In genomic region chr2:104034832-104035472, GRCm38 (mm10) we compare ENCODE assay signal across 9 mouse cellular contexts. TPM values are rescaled to one million over a fixed set of nuclear protein-coding genes. Genes with fewer than 3 reads are reported as not detected.
DNase-seq lines count a peak whose midpoint lies in the region; ATAC-seq and TF ChIP-seq lines count a peak whose summit lies in the region.
"Had no signal": no experiment of that assay in that cellular context is flagged by ENCODE, and none has a peak within 500 bp of the region (broad histone marks: within the 10 kb centered on the region; RNA-seq: fewer than 3 reads in every experiment).

No protein-coding gene starts in this region.

- H3K9ac ChIP-seq in lung, postnatal 0 days (replicated peaks; ENCODE audit: low read depth), result no peak overlapping the region
- H3K9ac ChIP-seq: lung, embryonic 15.5 days had no signal

- intact Hi-C loops in heart, postnatal 36 days (cut with DNase I), result loop anchor here (2.0 to 10.0 kb wide), 2 partner anchors 62 to 550 kb away; no protein-coding TSS in a partner anchor

- peak; percentile 82; the same call in 1 of the 2 replicates for TF ChIP-seq CTCF in brain, embryonic 14.5 days (IDR thresholded peaks at IDR 0.05; ENCODE audit: borderline replicate concordance, extremely low read depth, insufficient read depth, insufficient read length)
- peak; percentile 96 for TF ChIP-seq CTCF in lung, postnatal 0 days (IDR thresholded peaks at IDR 0.05)

- H3K9me3 ChIP-seq in heart, embryonic 10.5 days, result no peaks in the 10 kb centered on the region
- no peaks in the 10 kb centered on the region for H3K9me3 ChIP-seq in lung, postnatal 0 days (ENCODE audit: low read length)
- H3K9me3 ChIP-seq: lung, embryonic 15.5 days had no signal

- peaks cover under 1% of the 10 kb centered on the region; the same call in 1 of the 2 replicates for H3K4me1 ChIP-seq in heart, embryonic 10.5 days
- H3K4me1 ChIP-seq in lung, postnatal 0 days (ENCODE audit: insufficient read depth, low read depth, low read length), result no peaks in the 10 kb centered on the region

- no peak for TF ChIP-seq EP300 in lung, postnatal 0 days (IDR thresholded peaks at IDR 0.05)

- no peak for TF ChIP-seq POLR2A in brain, embryonic 14.5 days (IDR thresholded peaks at IDR 0.05; ENCODE audit: borderline replicate concordance, extremely low read depth, insufficient read depth, insufficient read length, poor library complexity, severe bottlenecking)

- DNase-seq in heart, adult 18-20 months, result peak; percentile 68 to 84
- no peak for DNase-seq in heart, embryonic 10.5 days (ENCODE audit: low spot score)
- DNase-seq in brain, embryonic 14.5 days (ENCODE audit: low read depth), result peak; percentile 77
- DNase-seq in heart, postnatal 36 days, result peak; percentile 65 to 70
- peak; percentile 68 for DNase-seq in layer of hippocampus, adult 9-11 months
- DNase-seq in lung, postnatal 0 days (ENCODE audit: low spot score), result peak; percentile 66
- peak; percentile 80 to 82 for DNase-seq in right cerebral cortex, adult 2 months (ENCODE audit: low spot score in 2 of 2)

- no peak overlapping the region for H3K27ac ChIP-seq in heart, embryonic 10.5 days
- no peak overlapping the region for H3K27ac ChIP-seq in lung, postnatal 0 days (ENCODE audit: low read length)
- H3K27ac ChIP-seq: lung, embryonic 15.5 days had no signal

- peak; percentile 86 for ATAC-seq in erythroblast, adult 5-6 weeks (replicated peaks; ENCODE audit: low FRiP score, poor library complexity, severe bottlenecking)
- ATAC-seq in lung, postnatal 0 days, result peak; percentile 38; the same call in 1 of the 2 replicates

- H3K4me2 ChIP-seq in lung, postnatal 0 days (replicated peaks; ENCODE audit: low read depth, low read length), result no peak overlapping the region
- H3K4me2 ChIP-seq: lung, embryonic 15.5 days had no signal

- 31% methylated on average over 3 of the region's 3 CpGs for WGBS in heart, embryonic 10.5 days
- 36% methylated on average over 3 of the region's 3 CpGs for WGBS in lung, postnatal 0 days

- H3K4me3 ChIP-seq in heart, embryonic 10.5 days, result no peak overlapping the region
- no peak overlapping the region for H3K4me3 ChIP-seq in lung, postnatal 0 days (ENCODE audit: low read depth, low read length)
- H3K4me3 ChIP-seq: lung, embryonic 15.5 days had no signal

- peaks cover 52% of the 10 kb centered on the region for H3K36me3 ChIP-seq in heart, embryonic 10.5 days
- peaks cover 8% of the 10 kb centered on the region; the same call in 1 of the 2 replicates for H3K36me3 ChIP-seq in lung, postnatal 0 days (ENCODE audit: insufficient read depth, low read length)

- no peaks in the 10 kb centered on the region for H3K27me3 ChIP-seq in heart, embryonic 10.5 days (ENCODE audit: insufficient read depth, poor library complexity, severe bottlenecking)
- no peaks in the 10 kb centered on the region for H3K27me3 ChIP-seq in lung, postnatal 0 days (replicated peaks; ENCODE audit: insufficient read depth, low read length)
- H3K27me3 ChIP-seq: lung, embryonic 15.5 days had no signal

RNA-seq across cellular contexts. Expression of gene 4931422A03Rik, which starts 6.8 kb away (rescaled TPM):
- not detected for total RNA-seq in heart, adult 18-20 months (2021)
- 1.5 and 1.9 TPM in 2 replicates for polyA plus RNA-seq in heart, embryonic 10.5 days (2016; fragmentation: Nextera tagmentation; extraction: Ambion mirVana)
- 0.08 TPM in 1 of 2 replicates, not detected in the other for polyA plus RNA-seq in brain, embryonic 14.5 days (2012; rRNA removed)
- total RNA-seq in erythroblast, adult 5-6 weeks (2015; ENCODE audit: low replicate concordance), result 6.1 and 10.4 TPM in 2 replicates
- not detected in 2 replicates for total RNA-seq in erythroblast, adult 5-6 weeks (2017; ENCODE audit: low replicate concordance)
- not detected for total RNA-seq in heart, postnatal 36 days (2021)
- 1.4 and 1.6 TPM in 2 replicates for polyA plus RNA-seq in lung, postnatal 0 days (2015; fragmentation: Nextera tagmentation; extraction: Ambion mirVana)

RNA-seq across cellular contexts. Expression of gene Fbxo3, which starts 7.4 kb away (rescaled TPM):
- total RNA-seq in heart, adult 18-20 months (2021), result 10 to 100 TPM; 47.4 to 48.9 TPM
- polyA plus RNA-seq in heart, embryonic 10.5 days (2016; fragmentation: Nextera tagmentation; extraction: Ambion mirVana), result 46.2 and 46.3 TPM in 2 replicates
- 45.4 and 48.2 TPM in 2 replicates for polyA plus RNA-seq in brain, embryonic 14.5 days (2012; rRNA removed)
- total RNA-seq in erythroblast, adult 5-6 weeks (2015; ENCODE audit: low replicate concordance), result 97.2 and 111 TPM in 2 replicates
- 115 and 124 TPM in 2 replicates for total RNA-seq in erythroblast, adult 5-6 weeks (2017; ENCODE audit: low replicate concordance)
- 10 to 100 TPM; 55.3 to 56.7 TPM for total RNA-seq in heart, postnatal 36 days (2021)
- polyA plus RNA-seq in lung, postnatal 0 days (2015; fragmentation: Nextera tagmentation; extraction: Ambion mirVana), result 38.3 and 40.9 TPM in 2 replicates

RNA-seq across cellular contexts. Expression of gene Gm10912, which starts 30.7 kb away (rescaled TPM):
- under 1 TPM in 1 of 2 experiments, not detected in 1; 0.51 TPM for total RNA-seq in heart, adult 18-20 months (2021)
- not detected in 2 replicates for polyA plus RNA-seq in heart, embryonic 10.5 days (2016; fragmentation: Nextera tagmentation; extraction: Ambion mirVana)
- polyA plus RNA-seq in brain, embryonic 14.5 days (2012; rRNA removed), result 0.08 and 0.19 TPM in 2 replicates
- total RNA-seq in erythroblast, adult 5-6 weeks (2015; ENCODE audit: low replicate concordance), result 1.5 TPM in 1 of 2 replicates, not detected in the other
- 0.26 and 2.8 TPM in 2 replicates for total RNA-seq in erythroblast, adult 5-6 weeks (2017; ENCODE audit: low replicate concordance)
- under 1 TPM in 1 of 2 experiments, not detected in 1; 0.17 TPM for total RNA-seq in heart, postnatal 36 days (2021)
- not detected in 2 replicates for polyA plus RNA-seq in lung, postnatal 0 days (2015; fragmentation: Nextera tagmentation; extraction: Ambion mirVana)
- polyA plus RNA-seq: lung, embryonic 15.5 days had no signal

RNA-seq across cellular contexts. Expression of gene Gm10799, which starts 33.4 kb away (rescaled TPM):
- not detected for total RNA-seq in heart, adult 18-20 months (2021)
- polyA plus RNA-seq in heart, embryonic 10.5 days (2016; fragmentation: Nextera tagmentation; extraction: Ambion mirVana), result not detected in 2 replicates
- not detected in 2 replicates for polyA plus RNA-seq in brain, embryonic 14.5 days (2012; rRNA removed)
- total RNA-seq in erythroblast, adult 5-6 weeks (2015; ENCODE audit: low replicate concordance), result not detected in 2 replicates
- total RNA-seq in erythroblast, adult 5-6 weeks (2017; ENCODE audit: low replicate concordance), result not detected in 2 replicates
- total RNA-seq in heart, postnatal 36 days (2021), result not detected
- not detected in 2 replicates for polyA plus RNA-seq in lung, postnatal 0 days (2015; fragmentation: Nextera tagmentation; extraction: Ambion mirVana)
- polyA plus RNA-seq: lung, embryonic 15.5 days had no signal

RNA-seq across cellular contexts. Expression of gene Cd59b, which starts 34.7 kb away (rescaled TPM):
- total RNA-seq in heart, adult 18-20 months (2021), result 1 to 10 TPM; 2.9 to 3.7 TPM
- 4.3 and 8.4 TPM in 2 replicates for polyA plus RNA-seq in heart, embryonic 10.5 days (2016; fragmentation: Nextera tagmentation; extraction: Ambion mirVana)
- polyA plus RNA-seq in brain, embryonic 14.5 days (2012; rRNA removed), result 1.4 and 2.0 TPM in 2 replicates
- 15.5 and 54.2 TPM in 2 replicates for total RNA-seq in erythroblast, adult 5-6 weeks (2015; ENCODE audit: low replicate concordance)
- total RNA-seq in erythroblast, adult 5-6 weeks (2017; ENCODE audit: low replicate concordance), result 6.6 and 15.5 TPM in 2 replicates
- total RNA-seq in heart, postnatal 36 days (2021), result 1 to 10 TPM; 3.5 to 3.7 TPM
- polyA plus RNA-seq in lung, postnatal 0 days (2015; fragmentation: Nextera tagmentation; extraction: Ambion mirVana), result 3.7 and 4.2 TPM in 2 replicates
